Mouse (Mus musculus): Measurements from ENCODE around the gene Msx2. TPM values are rescaled to one million over a fixed set of nuclear protein-coding genes. Genes with fewer than 3 reads are reported as not detected.

Msx2 gene
- total RNA-seq, 2 experiments from 2014 or later, result 0.22 to 0.59 TPM

DNA sequence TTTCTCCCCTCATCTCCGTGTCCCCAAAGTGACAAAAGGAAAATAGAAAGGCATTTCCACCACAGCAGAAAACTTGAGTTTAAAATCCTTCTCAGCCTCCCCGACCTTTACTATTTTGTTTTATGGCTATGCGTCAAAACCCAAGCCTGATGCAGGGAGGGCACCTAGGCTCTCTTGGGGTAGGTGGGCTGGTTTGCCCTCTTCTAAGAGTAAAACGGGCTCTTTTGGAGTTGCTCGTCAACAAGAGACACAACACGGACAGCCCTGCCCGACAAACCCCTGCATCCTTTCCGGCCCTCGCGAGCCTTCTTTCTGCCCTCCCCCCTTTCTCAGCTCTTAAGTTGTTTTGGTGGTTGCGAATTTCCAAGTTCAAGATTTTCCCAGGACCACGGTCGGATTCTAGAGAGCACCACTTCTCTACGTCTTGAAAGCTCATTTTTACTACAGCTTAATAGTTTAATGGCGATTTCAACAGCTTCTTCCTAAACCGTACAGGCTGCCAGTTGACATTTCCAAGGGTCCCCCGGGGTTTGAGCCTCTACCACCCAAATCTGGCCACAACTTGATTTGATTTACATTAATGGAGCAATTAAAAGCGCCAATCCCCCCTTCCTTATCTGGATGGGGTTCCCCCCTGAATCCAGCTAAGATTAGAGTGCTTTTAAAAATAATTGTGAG is 6.5 kb downstream of the Msx2 start:
- no peak for DNase-seq (ENCODE audit: low spot score in 2 of 2)

DNA sequence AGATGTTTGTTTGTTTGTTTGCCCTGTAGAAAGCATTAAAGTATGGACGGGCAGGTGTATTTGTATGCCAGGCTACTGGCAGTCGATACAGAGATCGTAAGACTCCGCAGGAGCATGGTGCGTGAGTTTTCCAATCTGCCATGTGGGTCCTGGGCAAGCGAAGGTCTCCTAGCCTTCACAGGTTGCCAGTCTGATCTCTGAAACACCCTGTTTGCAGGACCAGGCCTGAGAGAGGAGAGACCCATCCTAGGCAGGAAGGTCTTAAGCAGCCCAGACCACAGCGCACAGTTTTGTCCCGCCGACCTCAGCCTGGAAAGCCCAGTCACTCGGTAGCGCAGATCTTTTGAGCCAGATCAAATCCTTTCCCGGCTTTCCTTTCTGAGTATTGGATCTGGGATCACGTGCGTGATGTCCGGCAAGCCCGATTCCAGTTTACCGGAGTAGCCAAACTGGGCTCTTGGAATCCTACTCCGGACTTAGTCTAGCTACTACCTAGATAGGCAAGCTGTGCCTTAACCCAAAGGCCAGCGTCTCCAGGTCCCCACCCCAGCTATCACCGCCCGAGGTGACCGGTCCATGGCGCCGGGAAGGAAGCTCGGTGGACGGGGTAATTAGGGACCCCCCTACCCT is 7.6 kb downstream of the Msx2 start:
- no peak for DNase-seq (ENCODE audit: low spot score in 2 of 2)

GRCm38 (mm10) chr13:53464441-53465001 is 8.4 kb downstream of the Msx2 start:
- DNase-seq (ENCODE audit: low spot score in 2 of 2), result no peak

DNA sequence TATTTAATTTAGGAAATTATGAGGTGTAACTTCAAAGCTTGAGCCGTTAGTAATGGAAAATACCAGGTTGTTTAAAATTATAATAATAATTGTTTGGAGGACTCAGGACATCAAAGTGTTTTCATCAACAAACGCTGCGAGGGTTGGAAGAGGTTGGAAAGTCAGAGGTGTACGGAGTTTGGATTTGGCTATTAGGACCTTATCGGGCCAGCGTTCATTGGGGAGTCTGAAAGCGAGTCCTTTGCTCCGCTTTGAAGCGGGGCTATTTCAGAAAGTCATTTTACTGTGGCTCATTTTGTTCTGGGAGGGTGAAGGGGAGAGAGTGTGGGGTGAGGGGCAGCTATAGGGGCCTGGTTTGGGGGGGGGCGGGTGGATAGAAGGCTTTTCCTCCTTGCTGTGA is 8.9 kb downstream of the Msx2 start:
- no peak for DNase-seq (ENCODE audit: low spot score in 2 of 2)

GRCm38 (mm10) chr13:53463037-53463436 is 9.8 kb downstream of the Msx2 start:
- no peak for DNase-seq (ENCODE audit: low spot score in 2 of 2)

DNA sequence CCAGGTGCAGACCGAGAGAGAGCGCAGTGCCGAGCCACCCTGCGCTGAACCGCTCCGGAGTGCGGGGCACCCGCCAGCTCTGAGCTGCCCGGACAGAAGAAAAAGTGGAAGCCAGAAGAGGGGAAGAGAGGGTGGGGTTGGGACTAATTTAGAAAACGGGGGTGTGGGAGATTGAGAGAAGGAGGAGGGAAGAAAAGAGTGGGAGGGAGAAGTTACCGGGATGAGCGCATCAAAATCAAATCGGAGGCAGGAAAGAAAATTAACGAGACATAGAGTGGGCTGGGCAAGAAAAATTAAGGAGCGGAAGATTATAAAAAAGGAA is 10.3 kb downstream of the Msx2 start:
- DNase-seq (ENCODE audit: low spot score in 2 of 2), result no peak

- DNase-seq (ENCODE audit: low spot score in 2 of 2), result no peak
These were observed 10.8 kb downstream of the Msx2 start for GRCm38 (mm10) chr13:53461855-53462648.

DNA sequence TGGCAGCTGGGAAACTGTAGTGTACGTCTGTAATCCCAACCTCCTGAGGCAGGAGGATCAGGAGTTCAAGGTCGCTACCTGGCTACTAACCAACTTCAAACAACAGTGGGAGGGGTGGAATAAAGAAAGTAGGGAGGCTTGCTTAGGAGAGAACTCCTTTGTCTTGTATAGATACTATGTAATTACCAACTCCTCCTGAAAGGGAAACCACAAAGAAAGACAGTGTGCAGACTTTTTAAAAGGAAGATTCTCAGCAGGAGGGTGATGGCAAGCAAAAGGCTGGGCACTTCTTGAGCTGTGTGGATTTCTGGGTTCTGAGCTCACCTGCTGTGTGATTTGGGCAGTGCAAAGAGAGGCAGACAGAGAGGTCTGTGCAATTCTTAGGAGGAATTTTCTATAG is 11.5 kb downstream of the Msx2 start:
- no peak for DNase-seq (ENCODE audit: low spot score in 2 of 2)

- DNase-seq (ENCODE audit: low spot score in 2 of 2), result no peak
These were observed 14.1 kb downstream of the Msx2 start for GRCm38 (mm10) chr13:53458766-53459165.

- DNase-seq (ENCODE audit: low spot score in 2 of 2), result no peak
These were observed 17.8 kb downstream of the Msx2 start for GRCm38 (mm10) chr13:53454794-53455672.

DNA sequence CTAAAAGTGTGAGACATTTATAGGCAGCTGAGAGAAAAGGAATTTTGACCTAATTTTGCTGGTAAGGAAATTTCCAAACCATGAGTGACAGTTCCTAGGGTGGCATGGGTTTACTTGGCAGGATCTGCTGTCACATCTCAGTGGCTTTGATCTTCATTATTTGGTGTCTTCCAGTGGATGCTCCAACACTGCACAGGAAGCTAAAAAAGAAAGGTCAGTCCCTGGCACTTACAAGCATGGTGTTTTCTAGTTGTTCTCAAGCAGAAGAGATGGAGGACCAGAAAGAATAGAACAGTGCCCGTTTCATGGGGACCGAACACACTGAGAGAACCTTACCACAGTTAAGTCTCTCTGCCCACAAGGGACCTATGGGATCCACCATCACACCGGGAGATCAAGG is 18.9 kb downstream of the Msx2 start:
- DNase-seq (ENCODE audit: low spot score in 2 of 2), result no peak

DNA sequence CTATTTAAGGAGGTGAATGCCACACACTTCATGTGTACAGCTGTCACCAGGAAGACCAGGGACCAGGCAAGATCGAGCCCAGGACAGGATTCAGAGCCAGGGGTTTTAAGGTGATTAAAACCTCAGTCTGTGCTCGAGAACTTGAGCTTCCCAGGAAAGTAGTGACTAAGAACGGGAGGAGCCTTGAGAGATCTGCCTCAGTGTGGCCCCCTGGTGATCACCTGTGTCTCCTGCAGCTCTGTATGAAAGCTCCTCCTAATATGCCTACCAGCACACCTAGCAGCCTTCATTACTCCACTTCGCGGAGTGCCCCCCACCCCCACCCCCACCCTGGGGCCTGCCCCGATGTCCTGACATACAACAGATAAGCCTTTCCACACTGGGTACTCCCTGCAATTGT is 25.3 kb downstream of the Msx2 start:
- DNase-seq (ENCODE audit: low spot score in 2 of 2), result no peak

- no peak for DNase-seq (ENCODE audit: low spot score in 2 of 2)
These were observed 29.3 kb downstream of the Msx2 start for GRCm38 (mm10) chr13:53443602-53444001.

DNA sequence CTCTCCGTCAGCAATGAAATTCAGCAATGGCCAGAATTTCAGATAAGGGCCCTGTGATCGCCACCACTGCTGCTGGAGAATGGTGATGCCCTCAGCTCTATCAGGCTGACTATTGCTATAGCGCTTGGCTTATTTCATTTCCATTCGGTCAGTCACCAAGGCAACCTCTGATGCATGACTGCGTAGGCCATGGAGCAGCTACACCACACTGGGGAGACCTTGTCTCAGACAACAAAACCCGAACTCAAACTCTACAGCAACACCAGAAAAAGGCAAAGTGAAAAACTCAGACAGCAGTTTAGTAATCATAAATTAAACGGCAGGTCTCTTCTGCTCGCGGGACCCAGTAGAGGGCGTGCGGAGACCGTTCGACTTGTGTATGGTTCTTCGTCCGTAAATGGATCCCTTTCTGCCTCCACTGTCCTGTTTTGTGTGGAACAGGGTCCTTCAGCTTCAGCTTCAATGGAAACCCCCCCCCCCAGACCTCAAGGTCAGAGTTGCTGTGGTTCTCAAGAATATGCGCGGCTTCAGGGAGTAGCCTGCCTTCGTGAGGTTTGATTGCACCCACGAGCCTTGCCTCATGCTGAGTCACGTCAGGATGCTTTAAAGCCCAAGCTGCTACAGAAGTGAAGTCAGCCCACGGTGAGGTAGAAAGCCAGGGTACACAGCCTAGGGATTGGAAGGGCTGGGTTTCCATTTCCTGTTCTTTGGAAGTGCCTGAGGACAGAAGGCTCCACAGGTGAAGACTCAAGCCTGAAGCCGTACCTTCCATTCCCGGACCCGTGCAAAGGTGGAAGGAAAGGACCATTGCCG is 30.5 kb downstream of the Msx2 start:
- DNase-seq (ENCODE audit: low spot score in 2 of 2), result no peak

DNA sequence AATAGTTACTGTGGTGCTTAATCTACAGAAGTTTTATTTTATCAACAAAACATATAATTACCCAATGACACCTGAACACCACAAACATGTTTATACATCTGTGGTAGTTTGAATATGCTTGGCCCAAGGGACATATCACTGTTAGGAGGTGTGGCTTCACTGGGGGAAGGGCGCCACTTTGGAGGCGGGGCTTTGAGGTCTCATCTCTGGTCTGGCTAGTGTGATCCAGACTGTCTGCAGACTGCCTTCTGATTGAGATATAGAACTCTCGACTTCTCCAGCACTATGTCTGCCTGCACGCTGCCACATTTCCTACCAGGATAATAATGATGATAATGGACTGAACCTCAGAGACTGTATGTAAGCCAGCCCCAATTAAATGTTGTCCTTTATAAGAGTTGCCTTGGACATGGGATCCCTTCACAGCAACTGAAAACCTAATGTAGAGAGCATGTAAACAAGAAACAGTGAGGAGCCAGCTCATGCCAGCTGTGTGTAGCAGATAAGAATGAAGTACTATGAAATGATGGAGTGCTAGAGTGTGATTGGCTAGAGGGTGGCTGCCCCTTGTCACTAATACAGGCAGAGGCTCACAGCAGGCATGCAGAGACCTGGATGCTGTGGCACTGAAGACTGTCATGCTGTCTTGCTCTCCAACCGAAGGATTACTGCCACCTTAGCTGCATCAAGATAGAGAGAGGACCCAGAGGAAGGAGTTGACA is 31.4 kb downstream of the Msx2 start:
- DNase-seq (ENCODE audit: low spot score in 2 of 2), result no peak

- DNase-seq (ENCODE audit: low spot score in 2 of 2), result no peak
These were observed 32.9 kb downstream of the Msx2 start for GRCm38 (mm10) chr13:53439957-53440356.

DNA sequence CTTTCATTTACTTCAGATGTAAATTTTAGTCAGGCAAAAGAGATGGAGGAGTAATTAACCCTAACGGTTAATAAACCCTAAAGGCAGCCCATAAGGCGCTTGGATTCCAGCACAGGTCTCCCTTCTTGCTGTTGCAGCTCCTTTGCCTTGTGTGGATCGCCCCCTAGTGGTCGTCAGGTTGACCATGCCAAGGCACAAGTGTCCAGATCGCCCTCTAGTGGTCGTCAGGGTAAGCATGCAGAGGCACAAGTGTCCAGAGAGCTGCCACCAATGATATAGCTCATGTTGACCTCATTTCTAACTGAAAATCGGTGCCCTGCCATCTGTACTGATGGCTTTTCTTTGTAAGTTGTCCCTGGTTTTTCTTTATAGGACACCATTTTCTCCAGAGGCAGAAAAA is 46.4 kb downstream of the Msx2 start:
- DNase-seq (ENCODE audit: low spot score in 2 of 2), result peak; percentile 56 to 74

GRCm38 (mm10) chr13:53421189-53421588 is 51.7 kb downstream of the Msx2 start:
- no peak for DNase-seq (ENCODE audit: low spot score in 2 of 2)

GRCm38 (mm10) chr13:53420741-53421140 is 52.1 kb downstream of the Msx2 start:
- no peak for DNase-seq (ENCODE audit: low spot score in 2 of 2)

DNA sequence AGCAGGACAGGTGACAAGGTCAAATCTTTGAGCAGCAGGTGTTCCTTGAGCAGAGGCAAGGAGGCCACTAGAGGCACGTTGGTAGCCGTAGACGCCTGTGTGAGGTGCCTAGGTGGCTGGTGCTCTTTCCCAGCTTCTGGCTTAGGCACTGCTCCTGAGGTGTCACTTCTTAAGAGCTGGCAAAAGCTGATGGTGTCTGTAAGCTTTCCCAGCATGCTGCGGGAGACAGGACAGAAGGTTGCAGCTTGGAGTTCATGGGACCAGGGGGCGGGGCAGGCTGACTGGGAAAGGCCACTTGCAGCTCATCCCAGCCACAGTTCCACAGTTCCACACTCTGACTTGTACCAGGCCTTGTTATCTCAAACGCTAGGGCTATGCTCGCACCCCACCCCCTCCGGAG is 53.2 kb downstream of the Msx2 start:
- DNase-seq (ENCODE audit: low spot score in 2 of 2), result no peak

All from adrenal gland, postnatal 4 days (tissue).